Mouse (Mus musculus) naive thymus-derived CD4-positive, alpha-beta T cell, adult 2 months (primary cell): ENCODE data around the gene St3gal6.

ENCODE experiments used
- DNase-seq: peaks from one replicate; pipeline ENCODE4 v3.0.0-alpha.2; 2011; ENCODE audit warnings: low read depth

The St3gal6 gene

GRCm38 (mm10) chr16:58430246-58430645, 93.8 kb downstream of the St3gal6 start:
- DNase-seq: no peak

- no peak for DNase-seq
Measured at GRCm38 (mm10) chr16:58421696-58422354, 102.2 kb downstream of the St3gal6 start.
